Mouse (Mus musculus) stomach, embryonic 15.5 days (tissue): ENCODE measurements around the gene Usp4. TPM values are rescaled to one million over a fixed set of nuclear protein-coding genes. Genes with fewer than 3 reads are reported as not detected.
A peak's percentile ranks its signal among the peaks of the same experiment; 100 is the strongest.
"Not testable (repeated sequence)": the region's sequence is repeated elsewhere in the genome, so short reads cannot be mapped to it uniquely, and the experiment has no call there.

Experiments
- ATAC-seq: fragments of 200-750 bp; cut with Nextera tagmentation; 2 replicates; pipeline ENCODE4 v1.8.0; 2017; ENCODE audit warnings: low read depth, moderate number of reproducible peaks, moderate TSS enrichment; ENCODE audit not compliant: insufficient read depth, low FRiP score
- H3K27ac ChIP-seq: fragments of 300-500 bp; sonication (generic); 2 replicates; pipeline ENCODE4 v1.5.1; 2015; ENCODE audit warnings: mild to moderate bottlenecking, inconsistent platforms
- H3K27me3 ChIP-seq: fragments of 300-500 bp; sonication (generic); replicated peaks from 2 replicates; pipeline ENCODE4 v1.6.1; 2015; ENCODE audit warnings: inconsistent platforms
- H3K36me3 ChIP-seq: fragments of 300-500 bp; sonication (generic); 2 replicates; pipeline ENCODE4 v1.6.1; 2015; ENCODE audit warnings: inconsistent platforms
- H3K4me1 ChIP-seq: fragments of 300-500 bp; sonication (generic); 2 replicates; pipeline ENCODE4 v1.6.1; 2015; ENCODE audit warnings: inconsistent platforms
- H3K4me2 ChIP-seq: fragments of 300-500 bp; sonication (generic); 2 replicates; pipeline ENCODE4 v1.6.1; 2015; ENCODE audit warnings: mild to moderate bottlenecking, inconsistent platforms
- H3K4me3 ChIP-seq: fragments of 300-500 bp; sonication (generic); replicated peaks from 2 replicates; pipeline ENCODE4 v1.5.1; 2015; ENCODE audit warnings: inconsistent platforms
- H3K9ac ChIP-seq: fragments of 300-500 bp; sonication (generic); 2 replicates; pipeline ENCODE4 v1.6.1; 2015; ENCODE audit warnings: inconsistent platforms
- H3K9me3 ChIP-seq: fragments of 300-500 bp; sonication (generic); 2 replicates; pipeline ENCODE4 v1.6.1; 2016; ENCODE audit warnings: inconsistent platforms
- WGBS: fragments of 180-500 bp; shearing (Covaris S2); methylation state at CpG from one replicate; pipeline ENCODE4 v1.1.7; 2015; 5-methylcytosine and 5-hydroxymethylcytosine counted together
- polyA plus RNA-seq: library from polyadenylated mRNA; unstranded; fragments of >200 nt; fragmentation: Nextera tagmentation; extraction: Ambion mirVana; gene quantifications from 2 replicates; pipeline ENCODE4 v1.2.1, GENCODE M21; 2015

Gene Usp4
- 85.6 and 92.2 TPM in 2 replicates for polyA plus RNA-seq

GRCm38 (mm10) chr9:108347540-108348289 is at the start of gene Usp4:
Usp4 (plus strand) TSS chr9:108347853.
- no peaks in the 10 kb centered on the region for H3K27me3 ChIP-seq
- H3K4me1 ChIP-seq: peaks cover 9% of the 10 kb centered on the region; the same call in 1 of the 2 replicates
- peak within 1 kb of the TSS; percentile 88 for H3K27ac ChIP-seq
- H3K9ac ChIP-seq: peak within 1 kb of the TSS; percentile 35
- H3K36me3 ChIP-seq: peaks cover 27% of the 10 kb centered on the region
- H3K9me3 ChIP-seq: no peaks in the 10 kb centered on the region
- ATAC-seq: peak; percentile 94
- under 1% methylated on average over 74 of the region's 75 CpGs for WGBS
- peak within 1 kb of the TSS; percentile 96 for H3K4me3 ChIP-seq
- peak within 1 kb of the TSS; percentile 70 for H3K4me2 ChIP-seq

GRCm38 (mm10) chr9:108301853-108302252 is 45.8 kb upstream of the Usp4 start:
- Histone ChIP-seq H3K4me1 (peaks cover 8% of the 10 kb centered on the region), H3K4me3 (no peak overlapping the region), H3K27ac (peak overlapping the region; percentile 74; the same call in 1 of the 2 replicates), H3K9me3 (no peaks in the 10 kb centered on the region), H3K4me2 (no peak overlapping the region), H3K9ac (no peak overlapping the region), H3K36me3 (peaks cover 8% of the 10 kb centered on the region; the same call in 1 of the 2 replicates), H3K27me3 (no peaks in the 10 kb centered on the region)
- 0 out of 2 replicates have a peak, but pooled peaks have one; percentile 8 for ATAC-seq
- 65% methylated on average over 3 of the region's 3 CpGs for WGBS

- no peak for ATAC-seq
- no peak overlapping the region for H3K9ac ChIP-seq
- no peaks in the 10 kb centered on the region for H3K27me3 ChIP-seq
- no peaks in the 10 kb centered on the region for H3K9me3 ChIP-seq
- peaks cover 8% of the 10 kb centered on the region; the same call in 1 of the 2 replicates for H3K36me3 ChIP-seq
- H3K4me1 ChIP-seq: peaks cover 13% of the 10 kb centered on the region
- peak overlapping the region; percentile 65 for H3K4me2 ChIP-seq
- peak overlapping the region; percentile 58 for H3K4me3 ChIP-seq
- H3K27ac ChIP-seq: peak overlapping the region; percentile 91
- 64% methylated on average over 4 of the region's 4 CpGs for WGBS
These were observed 42.9 kb upstream of the Usp4 start for GRCm38 (mm10) chr9:108304716-108305115.

- peak overlapping the region; percentile 91 for H3K27ac ChIP-seq
- no peaks in the 10 kb centered on the region for H3K9me3 ChIP-seq
- H3K4me1 ChIP-seq: peaks cover 13% of the 10 kb centered on the region
- H3K4me3 ChIP-seq: peak overlapping the region; percentile 58
- peak overlapping the region; percentile 65 for H3K4me2 ChIP-seq
- peaks cover 8% of the 10 kb centered on the region; the same call in 1 of the 2 replicates for H3K36me3 ChIP-seq
- 5% methylated on average over 1 of the region's 1 CpGs for WGBS
- no peak for ATAC-seq
- peak overlapping the region; percentile 76 for H3K9ac ChIP-seq
- H3K27me3 ChIP-seq: no peaks in the 10 kb centered on the region
These were observed 42.5 kb upstream of the Usp4 start for GRCm38 (mm10) chr9:108305170-108305569.

GRCm38 (mm10) chr9:108305629-108306520 is 41.8 kb upstream of the Usp4 start, which contains the start of the genes Rhoa and Tcta:
Rhoa (plus strand) TSS chr9:108306129.
Tcta (minus strand) TSS chr9:108306160.
- no peaks in the 10 kb centered on the region for H3K27me3 ChIP-seq
- peak within 1 kb of the TSS; percentile 58 for H3K4me3 ChIP-seq
- H3K27ac ChIP-seq: peak within 1 kb of the TSS; percentile 98
- no peaks in the 10 kb centered on the region for H3K9me3 ChIP-seq
- peaks cover 8% of the 10 kb centered on the region; the same call in 1 of the 2 replicates for H3K36me3 ChIP-seq
- under 1% methylated on average over 77 of the region's 81 CpGs for WGBS
- ATAC-seq: peak; percentile 94
- H3K4me1 ChIP-seq: peaks cover 13% of the 10 kb centered on the region
- peak within 1 kb of the TSS; percentile 70 for H3K4me2 ChIP-seq
- H3K9ac ChIP-seq: peak within 1 kb of the TSS; percentile 76

- Histone ChIP-seq H3K9me3 (no peaks in the 10 kb centered on the region), H3K27me3 (no peaks in the 10 kb centered on the region), H3K9ac (peak overlapping the region; percentile 72), H3K4me2 (peak overlapping the region; percentile 70), H3K4me1 (peaks cover 13% of the 10 kb centered on the region), H3K4me3 (peak overlapping the region; percentile 58), H3K36me3 (peaks cover 8% of the 10 kb centered on the region; the same call in 1 of the 2 replicates), H3K27ac (peak overlapping the region; percentile 98)
- 0% methylated on average over 43 of the region's 51 CpGs for WGBS
- peak; percentile 82 for ATAC-seq
These were observed 41.1 kb upstream of the Usp4 start for GRCm38 (mm10) chr9:108306571-108306980.

GRCm38 (mm10) chr9:108307021-108307807 is 40.4 kb upstream of the Usp4 start:
- Histone ChIP-seq H3K9ac (peak overlapping the region; percentile 72; the same call in 1 of the 2 replicates), H3K27ac (peak overlapping the region; percentile 98), H3K4me2 (peak overlapping the region; percentile 70), H3K27me3 (no peaks in the 10 kb centered on the region), H3K4me3 (peak overlapping the region; percentile 58), H3K4me1 (peaks cover 13% of the 10 kb centered on the region), H3K36me3 (peaks cover 8% of the 10 kb centered on the region; the same call in 1 of the 2 replicates), H3K9me3 (no peaks in the 10 kb centered on the region)
- 7% methylated on average over 12 of the region's 12 CpGs for WGBS
- no peak for ATAC-seq

- peak overlapping the region; percentile 36 for H3K4me3 ChIP-seq
- H3K27me3 ChIP-seq: no peaks in the 10 kb centered on the region
- no peak overlapping the region for H3K27ac ChIP-seq
- H3K9ac ChIP-seq: 0 out of 2 replicates have a peak overlapping the region, but pooled peaks have one; percentile 2
- 47% methylated on average over 2 of the region's 2 CpGs for WGBS
- H3K4me2 ChIP-seq: peak overlapping the region; percentile 70
- peaks cover 10% of the 10 kb centered on the region; the same call in 1 of the 2 replicates for H3K36me3 ChIP-seq
- H3K4me1 ChIP-seq: peaks cover 13% of the 10 kb centered on the region
- ATAC-seq: no peak
- H3K9me3 ChIP-seq: no peaks in the 10 kb centered on the region
These were observed 39.5 kb upstream of the Usp4 start for GRCm38 (mm10) chr9:108308141-108308540.

- Histone ChIP-seq H3K27me3 (no peaks in the 10 kb centered on the region), H3K9ac (no peak overlapping the region), H3K4me2 (no peak overlapping the region), H3K36me3 (peaks cover 20% of the 10 kb centered on the region), H3K4me1 (no peaks in the 10 kb centered on the region; the same call in 1 of the 2 replicates), H3K9me3 (no peaks in the 10 kb centered on the region), H3K4me3 (no peak overlapping the region), H3K27ac (no peak overlapping the region)
- WGBS: 90% methylated on average over 3 of the region's 3 CpGs
- no peak for ATAC-seq
These were observed 30.1 kb upstream of the Usp4 start for GRCm38 (mm10) chr9:108317572-108317971.

- no peaks in the 10 kb centered on the region for H3K9me3 ChIP-seq
- H3K27ac ChIP-seq: no peak overlapping the region
- WGBS: 76% methylated on average over 2 of the region's 2 CpGs
- no peaks in the 10 kb centered on the region for H3K27me3 ChIP-seq
- H3K36me3 ChIP-seq: peaks cover 19% of the 10 kb centered on the region
- H3K4me1 ChIP-seq: no peaks in the 10 kb centered on the region; the same call in 1 of the 2 replicates
- H3K9ac ChIP-seq: no peak overlapping the region
- no peak overlapping the region for H3K4me2 ChIP-seq
- no peak overlapping the region for H3K4me3 ChIP-seq
- no peak for ATAC-seq
These were observed 29.2 kb upstream of the Usp4 start for GRCm38 (mm10) chr9:108318462-108318861.

- H3K9me3 ChIP-seq, H3K36me3 ChIP-seq, H3K4me2 ChIP-seq, H3K27ac ChIP-seq, ATAC-seq, H3K27me3 ChIP-seq, H3K4me3 ChIP-seq, H3K4me1 ChIP-seq, H3K9ac ChIP-seq: not testable (repeated sequence)
- WGBS: 89% methylated on average over 7 of the region's 7 CpGs
These were observed 25.6 kb upstream of the Usp4 start for GRCm38 (mm10) chr9:108322054-108322453.
